Mouse (Mus musculus): ENCODE results near the gene Glcci1.

The Glcci1 gene

DNA sequence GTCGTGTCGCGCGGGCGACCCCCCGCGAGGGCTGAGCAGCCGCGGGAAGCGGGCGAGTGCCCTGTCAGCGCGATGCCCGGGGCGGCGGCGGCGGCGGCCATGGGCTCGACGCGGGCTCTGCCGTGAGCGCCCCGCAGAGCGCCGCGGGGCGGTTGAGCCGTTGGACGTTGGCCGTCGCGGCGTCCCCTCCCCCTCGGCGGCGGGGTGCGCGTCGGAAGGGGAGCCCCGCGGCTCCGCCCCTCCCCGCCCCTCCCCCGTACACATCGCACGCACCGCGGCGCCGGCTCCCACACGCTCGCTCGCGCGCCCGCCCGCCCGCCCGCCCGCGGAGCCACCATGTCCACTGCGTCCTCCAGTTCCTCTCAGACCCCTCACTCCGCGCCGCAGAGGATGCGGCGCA is at the start of gene Glcci1:
Glcci1 (plus strand) TSS at position 50 of the 400 bp plus-strand sequence.
- DNase-seq (ENCODE audit: low spot score in 2 of 2): peak; percentile 71 to 87

DNA sequence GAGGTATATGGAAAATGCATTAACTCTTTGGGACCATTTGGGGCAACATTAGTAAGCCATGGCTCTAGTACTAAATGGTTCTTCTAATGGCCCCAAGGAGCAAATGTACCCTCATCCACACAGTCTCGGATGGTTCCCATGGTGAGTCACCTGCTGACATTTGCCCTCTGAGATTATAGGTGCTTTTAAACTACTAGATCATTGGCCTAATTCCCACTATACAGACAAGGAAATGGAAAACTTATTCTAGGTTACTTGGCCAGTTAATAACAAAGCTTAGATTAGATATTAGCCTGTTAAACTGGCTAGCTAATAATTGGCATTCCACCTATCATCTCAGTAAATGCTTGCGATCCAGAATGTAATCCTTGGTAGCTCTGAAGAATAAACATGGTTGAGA is 47.0 kb upstream of the Glcci1 start:
- DNase-seq (ENCODE audit: low spot score in 2 of 2): no peak

DNA sequence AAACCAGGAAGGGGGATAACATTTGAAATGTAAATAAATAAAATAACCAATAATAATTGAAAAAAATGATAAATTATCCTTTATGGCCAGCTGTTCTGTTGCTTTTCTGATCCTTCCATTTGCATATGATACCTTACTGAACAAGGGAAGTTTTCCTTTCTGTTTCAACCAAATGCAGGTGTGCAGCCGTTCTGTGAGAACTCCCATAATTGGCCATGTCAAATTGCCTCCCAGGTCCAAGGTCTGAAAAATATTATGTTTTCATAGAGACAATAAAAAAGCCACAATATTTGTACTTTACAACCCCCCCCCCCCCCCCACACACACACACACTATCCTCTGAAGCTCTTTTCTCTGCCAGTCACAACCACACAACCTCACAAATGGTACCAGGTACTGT is 44.0 kb upstream of the Glcci1 start:
- no peak for DNase-seq (ENCODE audit: low spot score in 2 of 2)

DNA sequence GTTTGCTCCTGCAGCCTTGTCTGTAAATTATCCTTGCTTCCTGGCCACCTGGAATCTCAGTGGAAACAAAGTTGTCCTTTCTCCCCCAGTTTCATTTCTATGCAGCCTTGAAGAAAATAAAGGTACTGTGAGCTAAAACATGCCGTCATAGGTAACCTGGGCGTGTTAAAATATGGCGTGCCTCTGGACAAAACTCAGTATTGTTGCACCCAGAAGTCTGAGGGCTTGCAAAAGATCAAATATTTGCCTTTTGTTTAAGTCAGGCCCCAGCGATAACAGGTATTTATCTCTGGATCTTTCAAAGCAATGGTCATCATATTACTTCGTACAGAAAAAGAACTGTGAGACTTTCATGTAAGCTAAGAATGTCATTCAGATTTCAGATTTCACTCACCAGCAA is 43.4 kb upstream of the Glcci1 start:
- DNase-seq (ENCODE audit: low spot score in 2 of 2): no peak

DNA sequence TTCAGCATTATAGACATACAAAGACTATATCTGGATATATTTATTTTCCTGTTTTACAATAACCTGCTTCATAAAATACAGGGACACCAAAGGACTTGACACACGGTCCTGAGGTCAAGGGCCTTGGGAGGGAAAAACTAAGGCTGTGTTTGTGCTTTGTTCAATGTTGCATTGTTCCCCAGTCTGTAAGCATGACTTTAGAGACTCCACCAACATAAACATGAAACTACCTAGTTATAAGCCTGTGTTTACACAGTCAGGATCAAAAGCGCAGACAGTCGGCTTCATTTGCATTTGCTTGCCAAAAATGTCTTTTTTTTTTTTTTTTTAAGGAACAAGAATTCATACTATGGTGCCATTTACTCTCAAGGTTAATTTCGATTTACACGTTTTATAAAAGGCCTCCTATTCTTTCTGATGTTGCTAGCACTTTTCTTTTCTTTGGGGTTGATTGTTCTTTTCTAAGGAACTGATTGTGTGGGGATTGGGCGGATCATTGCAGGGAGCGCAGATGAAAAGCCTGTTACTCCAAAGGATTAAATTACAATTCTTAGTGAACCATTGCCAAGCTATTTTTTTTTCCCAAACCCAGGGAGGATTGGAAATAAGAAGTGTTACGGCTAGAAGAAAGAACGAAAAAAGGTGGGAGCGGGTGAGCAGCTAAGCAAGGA is 41.6 kb upstream of the Glcci1 start:
- no peak for DNase-seq (ENCODE audit: low spot score in 2 of 2)

DNA sequence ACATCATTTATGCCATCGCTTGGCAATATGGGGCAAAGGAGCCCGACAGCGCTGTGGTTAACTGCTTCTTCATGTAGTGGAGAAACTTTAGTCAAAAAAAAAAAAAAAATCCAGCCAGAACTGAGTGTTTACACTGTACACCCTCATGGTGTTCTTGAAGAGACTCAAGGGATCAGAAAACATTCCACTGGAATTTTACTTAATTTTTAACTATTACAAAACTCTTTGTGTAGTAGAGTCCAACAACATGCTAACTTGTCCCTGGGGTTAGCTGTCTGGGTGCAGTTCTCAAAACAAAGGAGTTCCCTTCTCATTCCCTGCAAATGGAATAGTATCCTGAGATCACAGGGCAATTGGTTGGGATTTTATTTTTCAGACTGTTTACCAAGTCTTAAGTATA is 39.5 kb upstream of the Glcci1 start:
- no peak for DNase-seq (ENCODE audit: low spot score in 2 of 2)

DNA sequence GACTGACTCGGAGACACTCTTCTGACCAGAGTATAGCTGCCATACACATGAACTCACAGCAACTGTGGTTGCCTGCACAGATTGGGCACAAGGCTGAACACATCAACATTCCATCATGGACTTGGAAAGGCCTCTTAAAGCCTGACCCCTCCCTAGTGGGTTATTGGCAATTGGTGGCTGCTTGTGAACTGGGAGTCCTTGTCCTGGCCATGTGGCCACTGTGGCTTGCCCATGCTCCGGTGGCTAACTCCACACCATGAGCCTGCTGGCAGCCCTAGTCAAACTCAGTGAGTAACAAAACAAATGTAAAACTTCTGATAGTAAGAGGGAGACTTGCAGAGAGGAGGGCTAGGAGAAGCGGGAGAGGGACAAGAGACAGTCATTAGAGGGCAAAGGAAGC is 37.3 kb upstream of the Glcci1 start:
- DNase-seq (ENCODE audit: low spot score in 2 of 2): no peak

DNA sequence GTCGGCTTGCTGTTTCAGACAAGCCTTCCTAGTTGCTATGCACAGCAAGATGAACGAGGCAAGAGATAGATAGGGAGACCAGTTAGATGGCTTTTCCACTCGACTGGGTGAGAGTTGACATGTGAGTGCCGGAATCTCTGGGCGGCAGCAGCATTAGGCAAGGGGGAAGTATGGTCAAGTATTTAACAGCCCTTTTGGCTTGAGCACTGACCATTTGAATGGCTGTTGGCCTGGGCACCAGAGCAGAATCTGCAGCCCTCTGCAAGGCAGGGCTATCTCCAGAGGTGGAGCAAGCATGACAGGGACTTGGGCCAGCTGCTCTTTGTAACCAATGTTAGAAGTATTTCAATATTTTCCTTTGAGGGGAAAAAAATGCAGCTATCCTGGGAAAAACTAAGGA is 36.5 kb upstream of the Glcci1 start:
- no peak for DNase-seq (ENCODE audit: low spot score in 2 of 2)

DNA sequence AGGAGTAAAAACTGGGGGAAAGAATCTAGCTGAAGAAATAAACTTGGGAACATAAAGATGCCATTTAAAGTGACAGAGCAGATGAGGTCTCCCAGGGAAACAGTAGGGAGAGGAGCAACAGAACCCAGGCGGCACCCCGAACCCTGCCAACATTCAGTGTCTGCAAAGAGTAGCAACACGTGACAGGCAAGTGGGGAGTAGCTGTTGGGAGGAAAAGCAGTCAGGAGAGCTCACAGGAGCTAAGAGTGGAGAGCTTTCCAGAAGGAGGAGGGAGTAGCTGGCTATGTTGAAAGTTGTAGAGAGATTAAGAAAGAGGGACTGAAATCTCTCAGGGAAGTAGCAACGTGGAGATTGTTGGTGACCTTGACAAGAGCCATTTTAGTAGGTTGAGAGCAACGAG is 35.9 kb upstream of the Glcci1 start:
- DNase-seq (ENCODE audit: low spot score in 2 of 2): no peak

DNA sequence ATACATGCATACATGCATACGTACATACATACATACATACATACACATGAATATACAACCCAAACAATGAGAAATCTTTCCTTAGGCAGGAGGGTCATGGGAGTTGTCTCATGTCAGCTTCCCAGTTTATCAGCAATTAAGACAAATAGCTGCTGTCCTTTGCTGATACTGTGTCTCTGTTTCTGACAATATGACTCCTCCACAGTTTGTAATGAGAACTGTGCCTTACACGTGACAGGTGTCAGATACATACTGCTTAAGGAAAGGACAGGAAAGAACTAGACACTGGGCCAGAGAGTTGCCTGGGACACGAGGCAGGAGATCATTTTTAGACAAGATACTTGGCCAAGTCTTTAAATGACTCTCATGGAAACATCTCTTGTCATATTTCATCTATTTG is 35.1 kb upstream of the Glcci1 start:
- DNase-seq (ENCODE audit: low spot score in 2 of 2): no peak

DNA sequence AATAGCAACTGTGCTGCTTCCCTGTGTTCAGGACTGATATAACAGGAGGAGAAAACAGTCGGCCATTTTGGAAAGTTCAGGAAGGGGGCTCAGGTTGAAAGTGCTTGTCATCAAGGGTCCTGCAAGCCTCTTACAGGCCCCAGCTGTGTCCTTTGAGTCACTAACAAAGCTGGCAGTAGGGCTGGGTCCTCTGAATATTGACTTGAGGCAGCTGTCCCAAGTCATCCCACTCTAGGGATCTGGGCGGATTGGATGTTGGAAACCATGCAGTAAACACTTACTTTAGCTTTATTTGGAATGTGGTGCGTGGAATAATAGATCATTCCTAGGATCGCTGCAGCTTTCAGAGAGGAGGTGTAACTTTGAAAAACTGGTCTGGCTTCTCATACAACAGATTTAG is 34.6 kb upstream of the Glcci1 start:
- no peak for DNase-seq (ENCODE audit: low spot score in 2 of 2)

DNA sequence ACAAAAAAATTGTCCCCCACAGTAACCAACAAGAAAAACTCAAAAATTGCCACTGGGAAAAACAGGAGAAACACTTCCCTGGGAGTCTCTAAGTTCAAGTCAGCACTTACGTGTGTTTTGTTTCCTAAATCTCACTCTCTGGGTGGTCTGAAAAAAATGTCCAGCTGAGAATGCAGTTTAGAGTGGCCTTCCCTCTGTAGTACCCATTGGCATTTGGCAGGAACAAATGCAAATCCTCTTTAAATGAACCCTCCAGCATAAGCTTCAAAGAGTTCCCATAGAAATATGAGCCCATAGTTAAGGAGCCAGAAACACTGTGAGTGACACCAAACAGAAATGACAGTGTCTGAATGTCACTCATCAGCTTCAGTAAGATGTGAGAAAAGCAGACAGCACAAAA is 30.2 kb upstream of the Glcci1 start:
- no peak for DNase-seq (ENCODE audit: low spot score in 2 of 2)

DNA sequence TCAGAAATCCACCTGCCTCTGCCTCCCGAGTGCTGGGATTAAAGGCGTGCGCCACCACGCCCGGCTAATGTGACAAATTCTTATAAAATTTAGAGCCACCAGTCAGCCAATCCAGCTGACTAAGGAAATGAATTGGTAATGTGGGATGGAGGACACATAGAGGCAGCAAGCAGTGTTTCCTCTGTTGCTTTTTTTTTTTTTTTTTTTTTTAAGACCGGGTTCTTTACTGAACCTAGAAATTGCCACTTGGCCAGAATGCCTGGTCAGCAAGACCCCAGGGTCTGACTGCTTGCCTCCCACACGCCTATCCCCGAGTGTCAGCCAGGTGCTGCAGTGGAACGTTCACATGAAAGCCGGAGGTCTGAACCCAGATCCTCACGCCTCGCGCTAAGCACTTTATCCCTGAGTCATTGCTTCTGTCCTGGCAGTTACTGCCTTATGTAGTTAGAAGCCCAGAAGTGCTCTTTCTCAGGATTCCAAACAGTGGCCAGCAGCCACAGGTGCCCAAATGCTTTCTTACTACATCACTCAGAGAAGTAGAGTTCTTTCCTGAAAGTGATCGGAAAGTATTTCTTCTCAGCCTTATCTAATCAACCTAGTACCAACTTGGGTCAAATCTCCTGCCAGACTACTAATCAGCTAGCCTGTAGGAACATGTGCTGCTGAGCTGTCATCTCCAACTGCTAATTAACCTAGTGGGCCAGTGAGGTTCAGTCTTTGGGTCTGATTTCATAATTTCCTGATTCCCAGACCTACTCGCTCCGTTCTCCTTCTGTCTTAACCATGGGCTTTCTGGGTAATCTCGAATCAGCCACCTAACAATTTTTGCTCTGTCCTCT is 24.7 kb upstream of the Glcci1 start:
- no peak for DNase-seq (ENCODE audit: low spot score in 2 of 2)

DNA sequence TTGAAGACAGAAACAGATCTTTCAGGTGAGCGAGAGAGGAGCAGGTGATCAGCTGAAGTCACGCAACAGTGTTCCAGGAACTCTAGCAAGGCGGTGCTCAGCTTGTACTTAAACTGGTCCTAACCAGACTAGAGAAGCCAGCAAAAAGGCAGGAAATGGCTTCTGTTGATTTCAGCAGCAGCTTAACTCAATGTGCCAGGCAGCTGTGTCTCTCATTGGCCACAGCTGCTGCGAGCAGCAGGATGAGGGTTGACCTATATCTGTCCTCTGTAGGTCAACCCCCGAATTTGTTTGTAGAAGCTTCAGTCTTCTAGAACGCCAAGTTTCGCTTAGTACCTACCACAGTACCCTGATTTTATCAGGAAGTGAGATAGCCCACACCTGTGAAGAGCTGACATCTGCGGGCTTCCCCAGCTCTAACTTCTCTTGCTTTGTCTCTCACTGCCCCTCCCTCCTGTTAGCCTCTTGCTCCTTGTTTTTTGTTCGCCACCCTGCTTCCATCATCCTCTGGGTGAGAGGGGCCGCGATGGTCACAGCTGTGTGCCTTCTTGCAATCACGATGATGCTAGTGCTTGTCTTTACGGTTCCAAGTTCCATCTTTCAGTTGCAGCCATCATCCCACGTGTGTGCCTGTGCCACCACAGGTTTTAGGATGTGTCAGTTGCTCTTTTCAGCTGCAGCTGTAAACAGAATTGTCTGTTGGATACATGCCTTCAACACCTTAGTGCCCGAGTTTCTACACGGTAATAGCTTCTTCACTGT is 23.8 kb upstream of the Glcci1 start:
- DNase-seq (ENCODE audit: low spot score in 2 of 2): peak; percentile 45 to 70

DNA sequence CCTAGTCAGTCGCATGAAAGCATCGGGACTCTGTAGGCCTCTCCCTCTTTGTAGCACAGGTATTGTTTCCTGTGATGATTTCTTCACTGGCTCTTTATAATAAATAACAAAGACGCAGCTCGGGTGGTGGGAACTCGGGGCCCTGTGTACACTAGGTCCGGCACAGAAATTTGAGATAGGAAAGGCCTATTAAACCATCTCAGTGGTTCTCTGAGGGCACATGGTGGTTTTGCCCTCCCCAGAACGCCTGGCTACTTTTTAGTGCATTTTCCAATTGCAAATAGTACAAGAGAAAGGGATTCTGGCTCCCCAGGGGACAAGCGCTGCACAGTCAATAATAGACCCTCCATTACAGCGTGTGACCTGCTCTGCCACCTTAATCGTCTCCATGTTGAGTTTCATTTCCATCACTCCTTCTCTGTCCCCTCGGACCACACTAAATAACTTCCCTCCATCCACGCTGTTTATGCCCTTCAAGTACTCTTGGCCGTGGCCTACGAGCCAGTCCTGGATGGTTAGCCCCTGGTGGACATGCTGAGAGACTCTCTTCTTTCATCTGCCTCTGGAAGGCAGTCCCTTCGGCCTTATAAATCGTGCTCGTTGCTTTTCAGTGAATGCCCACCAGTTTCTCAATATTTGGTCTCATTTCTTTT is 22.9 kb upstream of the Glcci1 start:
- DNase-seq (ENCODE audit: low spot score in 2 of 2): no peak

DNA sequence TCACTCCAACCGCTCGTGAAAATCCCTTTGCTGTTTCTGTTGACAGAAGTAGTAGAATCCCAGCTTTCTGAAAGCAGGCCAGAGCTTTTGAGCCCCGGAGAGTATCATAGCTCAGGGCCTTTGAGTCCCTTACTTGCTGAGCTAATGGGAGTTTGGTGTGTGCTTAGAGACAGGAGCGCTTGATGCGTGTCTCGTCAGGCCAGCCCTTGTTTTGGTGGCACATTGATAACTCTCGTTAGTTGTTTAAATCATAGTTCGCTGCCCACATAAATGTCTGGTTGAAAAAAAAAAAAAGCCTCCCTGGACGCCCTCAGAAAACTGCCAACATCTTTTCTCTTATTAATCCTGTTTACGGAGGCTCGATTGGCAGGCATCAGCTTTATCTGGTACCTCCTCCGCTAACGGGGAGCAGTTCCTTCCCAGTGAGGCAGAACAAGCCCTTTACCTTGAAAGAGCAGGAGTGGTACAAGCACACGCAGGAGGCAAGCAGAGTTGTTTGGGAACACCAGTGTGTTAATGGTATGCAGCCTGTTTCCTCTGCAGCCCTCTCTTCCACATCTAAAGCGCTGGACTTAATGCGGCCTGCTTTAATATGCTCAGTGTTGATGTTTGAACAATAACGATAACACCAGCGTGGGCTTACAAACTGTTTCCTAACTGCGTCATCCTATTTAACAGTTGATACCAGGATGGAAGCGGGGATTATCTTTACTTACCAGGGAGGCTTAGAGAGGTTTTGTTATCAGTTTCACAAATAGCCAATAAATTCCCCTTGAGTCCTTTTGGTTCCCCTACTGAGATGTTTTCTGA is 22.2 kb upstream of the Glcci1 start:
- no peak for DNase-seq (ENCODE audit: low spot score in 2 of 2)

DNA sequence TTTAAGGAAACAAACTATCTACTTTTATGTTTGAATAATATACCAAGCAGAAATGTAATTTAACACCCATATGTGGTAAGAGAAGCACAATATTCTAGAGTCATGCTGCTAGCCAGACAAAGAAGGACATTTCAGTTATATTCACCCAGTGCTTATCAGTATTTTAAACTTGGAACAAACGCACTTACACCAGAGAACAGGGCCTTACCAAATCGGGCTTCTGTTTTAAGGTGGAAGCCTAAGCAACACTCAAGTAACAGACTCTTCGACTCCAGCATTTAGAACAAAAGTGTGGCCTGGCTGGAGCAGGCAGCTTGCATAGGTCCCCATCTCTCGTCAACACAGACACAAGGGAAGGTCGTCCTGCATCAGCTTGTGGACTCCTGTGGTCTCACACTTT is 21.2 kb upstream of the Glcci1 start:
- DNase-seq (ENCODE audit: low spot score in 2 of 2): no peak

DNA sequence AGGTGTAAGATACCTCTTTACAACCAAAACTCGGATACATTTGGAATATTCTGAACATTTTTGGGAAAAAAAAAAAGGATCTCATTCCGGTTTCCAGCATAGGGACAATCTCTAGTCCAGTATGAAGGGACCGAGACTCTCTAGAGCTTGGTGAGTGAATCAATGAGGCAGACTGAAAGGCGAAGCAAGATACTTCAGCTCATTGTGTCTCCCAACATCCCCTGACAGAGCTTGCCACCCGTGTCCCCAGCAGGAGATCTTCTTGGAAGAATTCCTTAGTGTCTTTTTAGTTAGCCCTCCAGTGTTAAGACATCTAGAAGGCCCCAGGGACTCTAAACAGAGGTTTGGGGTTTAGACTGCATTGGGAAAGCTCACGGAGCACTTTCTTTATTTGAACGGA is 20.1 kb upstream of the Glcci1 start:
- no peak for DNase-seq (ENCODE audit: low spot score in 2 of 2)

DNA sequence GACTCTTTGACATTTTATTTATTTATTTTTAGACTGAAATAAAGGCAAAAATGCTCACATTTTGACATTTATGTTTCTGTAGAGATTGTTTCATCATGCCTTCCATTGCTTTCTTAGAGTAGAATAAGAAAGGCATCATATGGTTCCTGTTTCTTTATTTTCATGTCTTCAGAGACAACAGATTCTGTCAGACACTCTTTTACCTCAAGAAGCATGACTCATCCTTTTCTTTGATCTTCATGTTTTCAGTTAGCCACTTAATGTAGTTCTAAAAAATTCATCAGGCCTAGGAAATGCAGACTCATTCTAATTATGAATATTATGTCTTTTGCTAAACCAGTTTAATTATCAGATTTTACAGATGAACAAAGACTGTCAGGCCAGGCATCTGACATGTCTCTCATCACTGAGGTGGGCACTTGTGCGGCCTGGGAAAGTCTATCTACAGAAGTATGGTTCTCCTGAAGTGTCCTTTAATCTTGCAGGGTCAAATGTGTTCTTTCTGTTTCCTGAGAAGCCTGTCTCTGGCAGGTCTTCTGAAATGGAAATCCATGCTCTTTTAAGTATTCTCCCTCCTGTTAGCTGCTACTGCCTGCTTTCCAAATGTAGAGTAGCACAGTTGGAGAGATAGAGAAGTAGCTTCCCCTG is 19.3 kb upstream of the Glcci1 start:
- no peak for DNase-seq (ENCODE audit: low spot score in 2 of 2)

DNA sequence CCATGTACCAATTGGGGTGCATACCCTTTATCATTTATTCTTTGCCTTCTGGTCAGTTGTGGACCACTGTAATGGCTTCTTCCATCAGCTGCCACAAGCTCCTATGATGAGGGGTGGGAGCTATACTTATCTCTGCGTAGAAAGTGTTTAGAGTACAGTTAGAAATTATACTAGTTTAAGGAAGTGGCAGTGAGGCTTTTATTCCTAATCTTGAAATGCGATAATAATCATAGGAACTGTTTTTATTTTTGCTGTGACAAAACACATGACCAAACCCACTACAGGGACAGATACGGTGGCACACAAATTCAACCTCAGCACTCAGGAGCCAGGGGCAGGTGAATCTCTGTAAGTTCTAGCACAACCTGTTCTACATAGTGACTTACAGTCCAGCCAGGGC is 17.2 kb upstream of the Glcci1 start:
- no peak for DNase-seq (ENCODE audit: low spot score in 2 of 2)

All from spleen, postnatal 4 days (tissue).